Mouse (Mus musculus): ENCODE measurements around the gene Pik3cg.

GRCm38 (mm10) chr12:32174437-32174836, 34.0 kb downstream of the Pik3cg start:
- TF ChIP-seq CTCF (IDR thresholded peaks at IDR 0.05; ENCODE audit: low read depth), result no peak
- TF ChIP-seq EP300 (IDR thresholded peaks at IDR 0.05; ENCODE audit: low read depth), result no peak
